Mouse (Mus musculus): Measurements from ENCODE around the gene C1s1. TPM values are rescaled to one million over a fixed set of nuclear protein-coding genes. Genes with fewer than 3 reads are reported as not detected.
"Not testable (repeated sequence)": the region's sequence is repeated elsewhere in the genome, so short reads cannot be mapped to it uniquely, and the experiment has no call there.

The C1s1 gene
- total and polyA plus RNA-seq, 3 experiments, result 0.55 to 4.8 (median 1.3) TPM

GRCm38 (mm10) chr6:124552766-124553165 is 10.6 kb upstream of the C1s1 start:
- no peaks in the 10 kb centered on the region for H3K79me2 ChIP-seq (replicated peaks; ENCODE audit: control insufficient read depth, extremely low read depth, insufficient read depth, poor library complexity, severe bottlenecking)
- peaks cover 6% of the 10 kb centered on the region for H3K9me3 ChIP-seq (replicated peaks; ENCODE audit: low read length)
- in situ Hi-C loops (cut with MboI; ENCODE audit: low pct_ligation_motif_present, low pct_unique_long_range_greater_than_20kb, low sequenced_read_pairs) (no loop called here), dilution Hi-C loops (cut with MboI; ENCODE audit: extremely low pct_ligation_motif_present, extremely low pct_unique_long_range_greater_than_20kb, low sequenced_read_pairs) (no loop called here)
- H3K4me2 ChIP-seq (ENCODE audit: insufficient read depth, low read depth, poor library complexity, severe bottlenecking), result no peak overlapping the region
- no peak overlapping the region for H3K27ac ChIP-seq (ENCODE audit: insufficient read depth, low read depth)
- H3K36me3 ChIP-seq (replicated peaks in 1 of 2; ENCODE audit: control insufficient read depth in 1 of 2, insufficient read depth in 1 of 2, low read length in 1 of 2), result no peaks in the 10 kb centered on the region
- TF ChIP-seq UBTF (IDR thresholded peaks at IDR 0.05; ENCODE audit: low read depth, low read length), result no peak
- TF ChIP-seq MEF2A (IDR thresholded peaks at IDR 0.05; ENCODE audit: borderline replicate concordance, low read depth, low read length), result no peak
- no peak for TF ChIP-seq TCF12 (IDR thresholded peaks at IDR 0.05; ENCODE audit: low read depth, low read length)
- peaks cover 3% of the 10 kb centered on the region for H3K27me3 ChIP-seq (replicated peaks)
- no peak overlapping the region for H3K4me3 ChIP-seq (replicated peaks in 1 of 3; ENCODE audit: low read depth in 2 of 3, low read length in 2 of 3, poor library complexity in 1 of 3)
- no peak for DNase-seq (ENCODE audit: extremely low read depth)
- H3K4me1 ChIP-seq (ENCODE audit: control insufficient read depth in 1 of 2, insufficient read depth in 2 of 2), result no peaks in the 10 kb centered on the region
- H3K9ac ChIP-seq (ENCODE audit: insufficient read depth, low read depth), result no peak overlapping the region

GRCm38 (mm10) chr6:124549023-124549550 is 6.9 kb upstream of the C1s1 start:
- Histone ChIP-seq H3K36me3 (replicated peaks in 1 of 2; ENCODE audit: control insufficient read depth in 1 of 2, insufficient read depth in 1 of 2, low read length in 1 of 2) (no peaks in the 10 kb centered on the region), H3K27ac (ENCODE audit: insufficient read depth, low read depth) (no peak overlapping the region), H3K4me2 (ENCODE audit: insufficient read depth, low read depth, poor library complexity, severe bottlenecking) (no peak overlapping the region), H3K9ac (ENCODE audit: insufficient read depth, low read depth) (no peak overlapping the region), H3K27me3 (replicated peaks) (no peaks in the 10 kb centered on the region), H3K9me3 (replicated peaks; ENCODE audit: low read length) (peaks cover 6% of the 10 kb centered on the region), H3K79me2 (replicated peaks; ENCODE audit: control insufficient read depth, extremely low read depth, insufficient read depth, poor library complexity, severe bottlenecking) (no peaks in the 10 kb centered on the region), H3K4me1 (ENCODE audit: control insufficient read depth in 1 of 2, insufficient read depth in 2 of 2) (0 out of 4 replicates have a peak, but pooled peaks cover 0 to 2% of the 10 kb centered on the region in 2 experiments), H3K4me3 (replicated peaks in 1 of 3; ENCODE audit: low read depth in 2 of 3, low read length in 2 of 3, poor library complexity in 1 of 3) (no peak overlapping the region)
- in situ Hi-C loops (cut with MboI; ENCODE audit: low pct_ligation_motif_present, low pct_unique_long_range_greater_than_20kb, low sequenced_read_pairs), result loop anchor here (10.0 kb wide), 1 partner anchor 74 kb away; no protein-coding TSS in a partner anchor
- TF ChIP-seq POLR2A (IDR thresholded peaks at IDR 0.05; ENCODE audit: low read depth, low read length), result no peak
- DNase-seq (ENCODE audit: extremely low read depth), result no peak
- dilution Hi-C loops (cut with MboI; ENCODE audit: extremely low pct_ligation_motif_present, extremely low pct_unique_long_range_greater_than_20kb, low sequenced_read_pairs), result no loop called here

- H3K9me3 ChIP-seq (replicated peaks; ENCODE audit: low read length); DNase-seq (ENCODE audit: extremely low read depth); H3K4me1 ChIP-seq (ENCODE audit: control insufficient read depth in 1 of 2, insufficient read depth in 2 of 2); H3K79me2 ChIP-seq (replicated peaks; ENCODE audit: control insufficient read depth, extremely low read depth, insufficient read depth, poor library complexity, severe bottlenecking); H3K4me3 ChIP-seq (replicated peaks in 1 of 3; ENCODE audit: low read depth in 2 of 3, low read length in 2 of 3, poor library complexity in 1 of 3); H3K27ac ChIP-seq (ENCODE audit: insufficient read depth, low read depth); H3K27me3 ChIP-seq (replicated peaks); H3K4me2 ChIP-seq (ENCODE audit: insufficient read depth, low read depth, poor library complexity, severe bottlenecking); dilution Hi-C loops (cut with MboI; ENCODE audit: extremely low pct_ligation_motif_present, extremely low pct_unique_long_range_greater_than_20kb, low sequenced_read_pairs); H3K36me3 ChIP-seq (replicated peaks in 1 of 2; ENCODE audit: control insufficient read depth in 1 of 2, insufficient read depth in 1 of 2, low read length in 1 of 2); H3K9ac ChIP-seq (ENCODE audit: insufficient read depth, low read depth): not testable (repeated sequence)
- in situ Hi-C loops (cut with MboI; ENCODE audit: low pct_ligation_motif_present, low pct_unique_long_range_greater_than_20kb, low sequenced_read_pairs), result loop anchor here (10.0 kb wide), 1 partner anchor 73 kb away; no protein-coding TSS in a partner anchor
These were observed 5.8 kb upstream of the C1s1 start for GRCm38 (mm10) chr6:124547979-124548378.

- no peak for DNase-seq (ENCODE audit: extremely low read depth)
- Histone ChIP-seq H3K9ac (ENCODE audit: insufficient read depth, low read depth) (no peak overlapping the region), H3K79me2 (replicated peaks; ENCODE audit: control insufficient read depth, extremely low read depth, insufficient read depth, poor library complexity, severe bottlenecking) (no peaks in the 10 kb centered on the region), H3K4me3 (replicated peaks in 1 of 3; ENCODE audit: low read depth in 2 of 3, low read length in 2 of 3, poor library complexity in 1 of 3) (no peak overlapping the region), H3K4me2 (ENCODE audit: insufficient read depth, low read depth, poor library complexity, severe bottlenecking) (no peak overlapping the region), H3K9me3 (replicated peaks; ENCODE audit: low read length) (peaks cover under 1% of the 10 kb centered on the region), H3K4me1 (ENCODE audit: control insufficient read depth in 1 of 2, insufficient read depth in 2 of 2) (peaks cover 2 to 9% of the 10 kb centered on the region in 2 experiments; a peak in 1 of 4 replicates), H3K36me3 (replicated peaks in 1 of 2; ENCODE audit: control insufficient read depth in 1 of 2, insufficient read depth in 1 of 2, low read length in 1 of 2) (no peaks in the 10 kb centered on the region), H3K27ac (ENCODE audit: insufficient read depth, low read depth) (no peak overlapping the region), H3K27me3 (replicated peaks) (no peaks in the 10 kb centered on the region)
- dilution Hi-C loops (cut with MboI; ENCODE audit: extremely low pct_ligation_motif_present, extremely low pct_unique_long_range_greater_than_20kb, low sequenced_read_pairs), result no loop called here
- TF ChIP-seq CTCF (conservative IDR thresholded peaks at IDR 0.05 in 1 of 2, IDR thresholded peaks at IDR 0.05 in 1 of 2; ENCODE audit: low read depth in 2 of 2, low read length in 2 of 2) (peak in 1 of 2 experiments; percentile 32; a peak in 1 of 4 replicates), SMC3 (IDR thresholded peaks at IDR 0.05; ENCODE audit: low read depth, low read length) (0 out of 2 replicates have a peak, but pooled peaks have one; percentile 5), E2F4 (IDR thresholded peaks at IDR 0.05; ENCODE audit: insufficient replicate concordance, low read depth, low read length) (no peak), RAD21 (IDR thresholded peaks at IDR 0.05; ENCODE audit: low read depth, low read length) (peak; percentile 23)
- in situ Hi-C loops (cut with MboI; ENCODE audit: low pct_ligation_motif_present, low pct_unique_long_range_greater_than_20kb, low sequenced_read_pairs), result loop anchor here (10.0 kb wide), 1 partner anchor 71 kb away; no protein-coding TSS in a partner anchor
These were observed 3.3 kb upstream of the C1s1 start for GRCm38 (mm10) chr6:124545425-124545824.

All from CH12.LX (cell line).